Mouse (Mus musculus) spleen, adult 2 months (tissue): Measurements from ENCODE around the gene Dnase2b.

Experiments
- CTCF ChIP-seq: fragments of 200-500 bp; IDR thresholded peaks from 2 replicates; pipeline ENCODE4 v1.5.1; 2011; ENCODE audit warnings: mild to moderate bottlenecking, inconsistent platforms; ENCODE audit not compliant: insufficient read depth, insufficient read length, insufficient replicate concordance; ENCODE audit errors: extremely low read depth
- POLR2A ChIP-seq: fragments of 200-500 bp; IDR thresholded peaks from 2 replicates; pipeline ENCODE4 v1.6.1; 2011; ENCODE audit warnings: low read depth, low read length, inconsistent platforms

DNA sequence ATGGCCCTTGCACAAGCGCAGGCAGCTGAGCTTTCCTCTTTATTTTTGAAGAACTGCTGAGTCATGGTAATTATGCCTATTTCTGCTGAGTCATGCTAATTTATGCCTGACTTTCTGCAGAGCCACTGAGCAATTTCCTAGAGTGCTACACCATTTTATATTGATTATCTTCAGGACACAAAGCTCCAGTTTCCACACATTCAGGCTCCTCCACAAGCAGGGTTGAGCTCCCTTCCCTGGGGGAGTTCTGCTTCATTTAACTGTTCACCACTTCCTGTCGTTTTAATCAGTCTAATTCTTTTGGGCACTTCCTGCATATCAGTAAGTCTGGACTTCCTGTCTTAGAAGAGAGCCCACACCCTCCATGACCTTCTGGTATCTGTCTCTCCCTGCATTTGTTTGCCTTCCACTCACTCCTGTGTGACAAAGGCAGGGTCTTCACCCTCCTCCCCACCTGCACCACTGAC lies 39.7 kb upstream of the Dnase2b start:
- TF ChIP-seq POLR2A (no peak), CTCF (no peak)
